Mouse (Mus musculus) midbrain, embryonic 13.5 days (tissue): Measurements from ENCODE around the gene Olfr827. TPM values are rescaled to one million over a fixed set of nuclear protein-coding genes. Genes with fewer than 3 reads are reported as not detected.

ENCODE experiments used
- ATAC-seq: fragments of 200-750 bp; cut with Nextera tagmentation; 2 replicates; pipeline ENCODE4 v1.8.0; 2017; ENCODE audit warnings: mild to moderate bottlenecking, moderate TSS enrichment, moderate library complexity
- H3K27ac ChIP-seq: fragments of 300-500 bp; sonication (generic); 2 replicates; pipeline ENCODE4 v1.5.1; 2015; ENCODE audit warnings: inconsistent platforms, mild to moderate bottlenecking, moderate library complexity
- H3K27me3 ChIP-seq: fragments of 300-500 bp; sonication (generic); 2 replicates; pipeline ENCODE4 v1.6.1; 2015; ENCODE audit warnings: mild to moderate bottlenecking, inconsistent platforms
- H3K36me3 ChIP-seq: fragments of 300-500 bp; sonication (generic); 2 replicates; pipeline ENCODE4 v1.6.1; 2015; ENCODE audit warnings: mild to moderate bottlenecking, inconsistent platforms
- H3K4me1 ChIP-seq: fragments of 300-500 bp; sonication (generic); replicated peaks from 2 replicates; pipeline ENCODE4 v1.6.1; 2015; ENCODE audit warnings: inconsistent platforms
- H3K4me2 ChIP-seq: fragments of 300-500 bp; sonication (generic); replicated peaks from 2 replicates; pipeline ENCODE4 v1.6.1; 2015; ENCODE audit warnings: moderate library complexity, mild to moderate bottlenecking, inconsistent platforms
- H3K4me3 ChIP-seq: fragments of 300-500 bp; sonication (generic); replicated peaks from 2 replicates; pipeline ENCODE4 v1.5.1; 2015; ENCODE audit warnings: mild to moderate bottlenecking, inconsistent platforms
- H3K9ac ChIP-seq: fragments of 300-500 bp; sonication (generic); replicated peaks from 2 replicates; pipeline ENCODE4 v1.6.1; 2015; ENCODE audit warnings: mild to moderate bottlenecking, inconsistent platforms
- H3K9me3 ChIP-seq: fragments of 300-500 bp; sonication (generic); 2 replicates; pipeline ENCODE4 v1.6.1; 2016; ENCODE audit warnings: mild to moderate bottlenecking, inconsistent platforms
- whole genome bisulfite sequencing: fragments of 180-500 bp; shearing (Covaris S2); methylation state at CpG from one replicate; pipeline ENCODE4 v1.1.7; 2015; 5-methylcytosine and 5-hydroxymethylcytosine counted together
- polyA plus RNA-seq: library from polyadenylated mRNA; unstranded; fragments of >200 nt; fragmentation: Nextera tagmentation; extraction: Ambion mirVana; gene quantifications from 2 replicates; pipeline ENCODE4 v1.2.1, GENCODE M21; 2015

Gene Olfr827
- not detected in 2 replicates for polyA plus RNA-seq

GRCm38 (mm10) chr10:130214303-130214702 lies at the start of gene Olfr827:
Gene Olfr827 (minus strand): TSS chr10:130214403.
- H3K27ac ChIP-seq = no peak within 1 kb of the TSS
- no peak within 1 kb of the TSS for H3K4me2 ChIP-seq
- no peaks in the 10 kb centered on the region for H3K9me3 ChIP-seq
- H3K27me3 ChIP-seq = no peaks in the 10 kb centered on the region
- 90% methylated on average over 1 of the region's 1 CpGs for WGBS
- no peak within 1 kb of the TSS for H3K4me3 ChIP-seq
- H3K4me1 ChIP-seq = no peaks in the 10 kb centered on the region
- no peaks in the 10 kb centered on the region for H3K36me3 ChIP-seq
- no peak within 1 kb of the TSS for H3K9ac ChIP-seq
- ATAC-seq = no peak

DNA sequence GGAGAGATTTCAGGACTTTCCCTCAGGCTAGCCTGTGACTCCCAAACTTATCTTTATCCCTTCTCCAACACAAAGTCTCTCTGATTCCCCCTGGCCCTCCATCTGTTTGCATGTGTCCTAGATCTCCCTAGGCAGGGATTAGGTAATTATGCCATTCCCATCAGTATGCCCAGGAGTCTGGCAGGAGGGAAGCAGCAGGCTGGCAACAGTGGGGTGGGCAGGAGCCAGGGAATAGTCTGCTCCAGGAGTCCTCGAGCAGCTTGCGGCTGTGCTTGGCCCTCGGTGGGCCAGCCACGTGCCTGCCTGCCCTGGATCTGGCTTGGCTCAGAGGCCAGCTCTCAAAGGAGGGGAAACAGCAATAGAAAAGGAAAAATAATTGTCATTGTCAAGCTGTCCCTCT lies 49.0 kb upstream of the Olfr827 start:
- no peak overlapping the region for H3K27ac ChIP-seq
- no peak overlapping the region for H3K9ac ChIP-seq
- no peaks in the 10 kb centered on the region for H3K27me3 ChIP-seq
- H3K36me3 ChIP-seq = no peaks in the 10 kb centered on the region
- peak; percentile 81 for ATAC-seq
- H3K9me3 ChIP-seq = no peaks in the 10 kb centered on the region
- H3K4me3 ChIP-seq = no peak overlapping the region
- peaks cover 8% of the 10 kb centered on the region for H3K4me1 ChIP-seq
- no peak overlapping the region for H3K4me2 ChIP-seq
- 19% methylated on average over 4 of the region's 4 CpGs for WGBS

DNA sequence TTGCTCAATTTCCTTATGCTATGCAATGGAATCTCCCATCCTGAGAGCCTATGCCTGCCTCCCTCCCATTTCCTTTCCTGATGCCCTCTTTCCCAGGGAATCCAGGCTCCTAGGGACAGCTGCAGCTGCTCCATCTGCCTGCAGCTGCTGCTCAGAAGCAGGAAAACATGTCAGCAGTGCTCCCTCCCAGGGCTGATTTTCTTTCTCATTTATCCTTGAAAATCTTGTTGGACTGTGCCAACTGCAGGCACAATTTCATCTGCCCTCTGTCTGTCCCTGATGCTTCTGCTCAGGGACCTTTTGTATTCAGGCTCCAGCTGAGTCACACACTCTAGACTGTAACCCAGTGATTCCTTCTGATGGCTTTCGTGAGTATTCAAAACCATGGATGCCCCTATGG lies 45.3 kb upstream of the Olfr827 start:
- Histone ChIP-seq H3K9ac (no peak overlapping the region), H3K36me3 (no peaks in the 10 kb centered on the region), H3K27me3 (no peaks in the 10 kb centered on the region), H3K4me3 (no peak overlapping the region), H3K27ac (no peak overlapping the region), H3K9me3 (no peaks in the 10 kb centered on the region), H3K4me2 (no peak overlapping the region), H3K4me1 (peaks cover 8% of the 10 kb centered on the region)
- WGBS = 71% methylated on average over 1 of the region's 1 CpGs
- ATAC-seq = peak; percentile 56; the same call in 1 of the 2 replicates

- Histone ChIP-seq H3K4me3 (no peak overlapping the region), H3K9ac (no peak overlapping the region), H3K9me3 (no peaks in the 10 kb centered on the region), H3K27ac (no peak overlapping the region), H3K4me1 (peaks cover 6% of the 10 kb centered on the region; the same call in 1 of the 2 replicates), H3K4me2 (no peak overlapping the region), H3K36me3 (no peaks in the 10 kb centered on the region), H3K27me3 (no peaks in the 10 kb centered on the region)
- 6% methylated on average over 2 of the region's 2 CpGs for WGBS
- peak; percentile 45; the same call in 1 of the 2 replicates for ATAC-seq
These were observed 30.1 kb upstream of the Olfr827 start for GRCm38 (mm10) chr10:130244271-130244670.

- WGBS = 30% methylated on average over 2 of the region's 2 CpGs
- peaks cover 7% of the 10 kb centered on the region for H3K4me1 ChIP-seq
- no peaks in the 10 kb centered on the region for H3K9me3 ChIP-seq
- no peaks in the 10 kb centered on the region for H3K36me3 ChIP-seq
- no peak overlapping the region for H3K9ac ChIP-seq
- no peak overlapping the region for H3K27ac ChIP-seq
- H3K27me3 ChIP-seq = no peaks in the 10 kb centered on the region
- ATAC-seq = no peak
- H3K4me2 ChIP-seq = no peak overlapping the region
- no peak overlapping the region for H3K4me3 ChIP-seq
These were observed 24.4 kb upstream of the Olfr827 start for GRCm38 (mm10) chr10:130238318-130239209.

DNA sequence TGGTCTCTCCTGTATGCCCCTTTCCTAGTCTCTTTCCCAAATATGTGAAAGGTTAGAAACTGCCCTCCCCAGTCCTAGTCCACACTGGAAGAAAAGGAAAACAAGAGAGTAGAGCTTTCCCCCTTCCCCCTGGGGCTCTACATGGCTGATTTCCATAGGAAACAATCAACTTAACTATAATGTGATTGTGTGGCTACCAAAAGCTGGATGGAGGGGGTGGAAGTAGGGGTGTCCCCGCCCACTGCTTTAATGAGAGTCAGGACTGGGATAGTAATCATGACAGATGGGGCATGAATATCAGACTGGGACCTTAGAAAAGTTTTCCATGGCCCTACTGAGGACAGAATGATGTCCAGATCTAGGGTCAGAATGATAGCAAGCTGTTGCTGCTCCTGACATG lies 20.4 kb upstream of the Olfr827 start:
- no peak overlapping the region for H3K9ac ChIP-seq
- H3K4me2 ChIP-seq = no peak overlapping the region
- H3K4me1 ChIP-seq = peaks cover 7% of the 10 kb centered on the region
- no peaks in the 10 kb centered on the region for H3K9me3 ChIP-seq
- H3K36me3 ChIP-seq = no peaks in the 10 kb centered on the region
- ATAC-seq = peak; percentile 55; the same call in 1 of the 2 replicates
- H3K4me3 ChIP-seq = no peak overlapping the region
- no peaks in the 10 kb centered on the region for H3K27me3 ChIP-seq
- WGBS = 40% methylated on average over 1 of the region's 1 CpGs
- no peak overlapping the region for H3K27ac ChIP-seq

- Histone ChIP-seq H3K9me3 (no peaks in the 10 kb centered on the region), H3K4me2 (no peak overlapping the region), H3K27ac (no peak overlapping the region), H3K27me3 (no peaks in the 10 kb centered on the region), H3K4me1 (peaks cover 7% of the 10 kb centered on the region), H3K4me3 (no peak overlapping the region), H3K36me3 (no peaks in the 10 kb centered on the region), H3K9ac (no peak overlapping the region)
- no peak for ATAC-seq
- WGBS = 45% methylated on average over 1 of the region's 1 CpGs
These were observed 17.9 kb upstream of the Olfr827 start for GRCm38 (mm10) chr10:130232117-130232516.

- H3K27me3 ChIP-seq = no peaks in the 10 kb centered on the region
- no peak overlapping the region for H3K4me2 ChIP-seq
- no peaks in the 10 kb centered on the region for H3K9me3 ChIP-seq
- H3K36me3 ChIP-seq = no peaks in the 10 kb centered on the region
- 84% methylated on average over 5 of the region's 5 CpGs for WGBS
- no peak overlapping the region for H3K9ac ChIP-seq
- H3K4me1 ChIP-seq = peaks cover 3% of the 10 kb centered on the region
- ATAC-seq = no peak
- no peak overlapping the region for H3K4me3 ChIP-seq
- no peak overlapping the region for H3K27ac ChIP-seq
These were observed 15.4 kb upstream of the Olfr827 start for GRCm38 (mm10) chr10:130229584-130229983.

GRCm38 (mm10) chr10:130228246-130228645 lies 14.0 kb upstream of the Olfr827 start:
- H3K4me3 ChIP-seq = no peak overlapping the region
- no peaks in the 10 kb centered on the region for H3K36me3 ChIP-seq
- no peak overlapping the region for H3K9ac ChIP-seq
- H3K27me3 ChIP-seq = no peaks in the 10 kb centered on the region
- 2% methylated on average over 1 of the region's 1 CpGs for WGBS
- no peak overlapping the region for H3K27ac ChIP-seq
- H3K4me1 ChIP-seq = no peaks in the 10 kb centered on the region
- no peaks in the 10 kb centered on the region for H3K9me3 ChIP-seq
- ATAC-seq = peak; percentile 92
- no peak overlapping the region for H3K4me2 ChIP-seq

- H3K36me3 ChIP-seq = no peaks in the 10 kb centered on the region
- 84% methylated on average over 3 of the region's 3 CpGs for WGBS
- H3K4me2 ChIP-seq = no peak overlapping the region
- no peaks in the 10 kb centered on the region for H3K27me3 ChIP-seq
- no peak for ATAC-seq
- H3K4me3 ChIP-seq = no peak overlapping the region
- no peaks in the 10 kb centered on the region for H3K9me3 ChIP-seq
- H3K9ac ChIP-seq = no peak overlapping the region
- no peaks in the 10 kb centered on the region for H3K4me1 ChIP-seq
- no peak overlapping the region for H3K27ac ChIP-seq
These were observed 10.8 kb upstream of the Olfr827 start for GRCm38 (mm10) chr10:130225034-130225433.

GRCm38 (mm10) chr10:130184086-130184485 lies 30.1 kb downstream of the Olfr827 start, which contains the start of gene Olfr826:
Gene Olfr826 (minus strand): TSS chr10:130184186.
- H3K4me1 ChIP-seq = no peaks in the 10 kb centered on the region
- no peak within 1 kb of the TSS for H3K4me3 ChIP-seq
- H3K36me3 ChIP-seq = no peaks in the 10 kb centered on the region
- H3K27ac ChIP-seq = no peak within 1 kb of the TSS
- H3K9ac ChIP-seq = no peak within 1 kb of the TSS
- no peak for ATAC-seq
- H3K4me2 ChIP-seq = no peak within 1 kb of the TSS
- H3K27me3 ChIP-seq = no peaks in the 10 kb centered on the region
- no peaks in the 10 kb centered on the region for H3K9me3 ChIP-seq
- WGBS = 83% methylated on average over 1 of the region's 1 CpGs

DNA sequence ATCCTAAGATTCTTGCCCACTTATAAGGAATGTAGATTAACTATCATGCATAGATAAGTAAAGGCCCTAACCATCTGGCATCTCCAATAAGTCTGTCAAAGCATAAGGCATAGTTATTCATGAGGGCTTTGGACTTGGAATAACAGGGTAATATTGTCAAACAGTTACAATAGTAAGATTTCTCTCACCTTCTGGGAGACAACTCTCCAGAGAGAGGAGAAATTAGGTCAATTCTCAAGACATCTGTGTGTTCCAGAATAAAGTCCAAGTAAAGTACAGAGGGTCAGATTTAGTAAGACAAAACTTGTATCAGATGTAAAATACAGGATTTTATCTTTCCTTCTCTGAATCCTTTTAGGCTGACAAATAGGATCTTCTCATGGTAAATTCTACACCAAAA lies 47.5 kb downstream of the Olfr827 start, which contains the start of gene Olfr825:
TSS of gene Olfr825 (minus strand) at position 101 of the 400 bp plus-strand sequence.
- Histone ChIP-seq H3K4me1 (no peaks in the 10 kb centered on the region), H3K36me3 (no peaks in the 10 kb centered on the region)
- no peak for ATAC-seq

More for the DNA sequence above, 47.5 kb downstream of the Olfr827 start, which contains the start of gene Olfr825:
- no peak within 1 kb of the TSS for H3K9ac ChIP-seq
- no peaks in the 10 kb centered on the region for H3K9me3 ChIP-seq
- H3K27me3 ChIP-seq = no peaks in the 10 kb centered on the region
- no peak within 1 kb of the TSS for H3K4me3 ChIP-seq
- no peak within 1 kb of the TSS for H3K4me2 ChIP-seq
- no peak within 1 kb of the TSS for H3K27ac ChIP-seq
